Mouse (Mus musculus) adrenal gland, adult 8-10 months (tissue): ENCODE results near the gene Pcca. TPM values are rescaled to one million over a fixed set of nuclear protein-coding genes. Genes with fewer than 3 reads are reported as not detected.

ENCODE experiments used
- DNase-seq: peaks from one replicate; pipeline ENCODE4 v3.0.0; 2022
- total RNA-seq, 4 experiments: library from RNA; stranded (reverse); gene quantifications; 2 replicates each; pipeline ENCODE4 v1.2.4; 2022

The Pcca gene
- total RNA-seq, 4 experiments from 2014 or later = 101 to 165 (median 136) TPM

- DNase-seq = no peak
Measured at GRCm38 (mm10) chr14:122837018-122837417, 302.9 kb downstream of the Pcca start.

GRCm38 (mm10) chr14:122852506-122853057 is 318.5 kb downstream of the Pcca start:
- no peak for DNase-seq

- DNase-seq = no peak
Measured at GRCm38 (mm10) chr14:122859792-122860191, 325.7 kb downstream of the Pcca start.

GRCm38 (mm10) chr14:122862623-122863022 is 328.5 kb downstream of the Pcca start:
- no peak for DNase-seq

- DNase-seq = no peak
Measured at GRCm38 (mm10) chr14:122865462-122866129, 331.5 kb downstream of the Pcca start.

- DNase-seq = no peak
Measured at GRCm38 (mm10) chr14:122867531-122868285, 333.6 kb downstream of the Pcca start.

GRCm38 (mm10) chr14:122869831-122870230 is 335.7 kb downstream of the Pcca start:
- peak; percentile 66 for DNase-seq

- DNase-seq = no peak
Measured at GRCm38 (mm10) chr14:122871841-122872580, 337.9 kb downstream of the Pcca start.

GRCm38 (mm10) chr14:122872612-122873011 is 338.5 kb downstream of the Pcca start:
- DNase-seq = no peak

- no peak for DNase-seq
Measured at GRCm38 (mm10) chr14:122875056-122875455, 340.9 kb downstream of the Pcca start.

GRCm38 (mm10) chr14:122875636-122876035 is 341.5 kb downstream of the Pcca start:
- DNase-seq = no peak

GRCm38 (mm10) chr14:122876163-122876562 is 342.0 kb downstream of the Pcca start:
- peak; percentile 57 for DNase-seq

GRCm38 (mm10) chr14:122876723-122877122 is 342.6 kb downstream of the Pcca start:
- DNase-seq = peak; percentile 17

- no peak for DNase-seq
Measured at GRCm38 (mm10) chr14:122877787-122878186, 343.7 kb downstream of the Pcca start.

GRCm38 (mm10) chr14:122880291-122880690 is 346.2 kb downstream of the Pcca start:
- DNase-seq = no peak

- no peak for DNase-seq
Measured at GRCm38 (mm10) chr14:122881699-122882098, 347.6 kb downstream of the Pcca start.

GRCm38 (mm10) chr14:122882201-122882639 is 348.1 kb downstream of the Pcca start:
- no peak for DNase-seq

GRCm38 (mm10) chr14:122882795-122883409 is 348.8 kb downstream of the Pcca start:
- DNase-seq = no peak

GRCm38 (mm10) chr14:122883410-122883806 is 349.3 kb downstream of the Pcca start:
- DNase-seq = no peak

- DNase-seq = no peak
Measured at GRCm38 (mm10) chr14:122883821-122884584, 349.9 kb downstream of the Pcca start.

GRCm38 (mm10) chr14:122885893-122886292 is 351.8 kb downstream of the Pcca start:
- no peak for DNase-seq

GRCm38 (mm10) chr14:122887278-122887677 is 353.2 kb downstream of the Pcca start:
- no peak for DNase-seq
